Mouse (Mus musculus) myocyte (in vitro differentiated cells): ENCODE data around the gene Crybb1.

Experiments used
- CEBPB ChIP-seq: IDR thresholded peaks from 2 replicates; pipeline ENCODE4 v1.6.1; 2011; ENCODE audit warnings: mild to moderate bottlenecking, moderate library complexity; ENCODE audit not compliant: poor library complexity, insufficient read depth, severe bottlenecking
- MAX ChIP-seq: IDR thresholded peaks from one replicate; pipeline ENCODE4 v1.6.1; 2011; ENCODE audit warnings: low read depth, mild to moderate bottlenecking, control low read depth
- MYOG ChIP-seq, 3 experiments: IDR thresholded peaks; one replicate each; pipeline ENCODE4 v1.6.1; 2011; ENCODE audit warnings: control low read depth in 2 of 3, low read depth in 2 of 3, mild to moderate bottlenecking in 2 of 3; ENCODE audit not compliant: insufficient read length in 2 of 3, control insufficient read depth in 1 of 3, insufficient read depth in 1 of 3
- POLR2A ChIP-seq: IDR thresholded peaks from one replicate; pipeline ENCODE4 v1.6.1; 2011; ENCODE audit warnings: low read depth, mild to moderate bottlenecking, control low read depth, moderate library complexity; ENCODE audit not compliant: insufficient read length
- POLR2AphosphoS2 ChIP-seq: IDR thresholded peaks from one replicate; pipeline ENCODE4 v1.6.1; 2011; ENCODE audit warnings: low read depth, control low read depth; ENCODE audit not compliant: insufficient read length
- REST ChIP-seq: IDR thresholded peaks from one replicate; pipeline ENCODE4 v1.6.1; 2011; ENCODE audit warnings: mild to moderate bottlenecking, control low read depth, moderate library complexity; ENCODE audit not compliant: insufficient read depth, insufficient read length
- SRF ChIP-seq: IDR thresholded peaks from one replicate; pipeline ENCODE4 v1.6.1; 2011; ENCODE audit warnings: low read depth; ENCODE audit not compliant: control insufficient read depth, insufficient read length
- TCF12 ChIP-seq: IDR thresholded peaks from one replicate; pipeline ENCODE4 v1.6.1; 2011; ENCODE audit warnings: mild to moderate bottlenecking, control low read depth; ENCODE audit not compliant: poor library complexity, insufficient read depth, severe bottlenecking
- TCF3 ChIP-seq: IDR thresholded peaks from one replicate; pipeline ENCODE4 v1.6.1; 2011; ENCODE audit warnings: low read depth, control low read depth; ENCODE audit not compliant: insufficient read length
- USF1 ChIP-seq: IDR thresholded peaks from one replicate; pipeline ENCODE4 v1.6.1; 2011; ENCODE audit warnings: low read depth, mild to moderate bottlenecking, control low read depth, moderate library complexity

DNA sequence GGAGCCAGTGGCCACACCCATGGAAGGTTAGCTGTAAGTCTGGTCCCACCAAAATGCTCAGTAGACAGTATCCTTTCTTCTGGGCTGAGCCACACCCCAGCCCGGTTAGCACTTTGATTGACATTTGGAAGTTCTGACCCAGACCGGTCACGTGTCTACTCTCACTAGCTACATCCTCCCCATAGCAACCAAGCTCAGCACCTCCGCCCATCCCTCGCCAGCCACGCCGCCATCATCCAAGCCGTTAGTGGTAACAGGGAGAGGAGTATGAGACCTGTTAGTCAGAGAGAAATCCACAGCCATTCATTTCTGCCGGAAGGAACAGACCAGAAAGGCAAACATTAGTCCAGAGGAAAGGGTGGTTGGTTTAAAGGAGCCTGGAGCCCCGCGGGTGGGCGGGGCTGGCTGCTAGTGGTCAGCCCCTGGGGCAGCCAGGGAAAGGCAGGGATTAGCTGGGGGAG is 40.3 kb upstream of the Crybb1 start:
- no peak for TF ChIP-seq CEBPB
- TF ChIP-seq POLR2A: no peak
- TF ChIP-seq MYOG (IDR thresholded peaks at IDR 0.05; ENCODE audit: control insufficient read depth in 1 of 3, insufficient read depth in 1 of 3, insufficient read length in 2 of 3, low read depth in 2 of 3): no peak
- no peak for TF ChIP-seq MAX
- no peak for TF ChIP-seq POLR2AphosphoS2
- no peak for TF ChIP-seq USF1
- no peak for TF ChIP-seq SRF
- no peak for TF ChIP-seq TCF12
- TF ChIP-seq TCF3: no peak
- TF ChIP-seq REST: no peak
